Mouse (Mus musculus) splenic B cell, adult 2 months (primary cell): ENCODE data around the gene Zp3r.

Source experiments
- DNase-seq: peaks from one replicate; pipeline ENCODE4 v3.0.0-alpha.2; 2011; ENCODE audit warnings: low read depth, low spot score
- H3K27me3 ChIP-seq: 2 replicates; pipeline ENCODE4 v1.6.1; 2012; ENCODE audit warnings: mild to moderate bottlenecking, low read length, moderate library complexity, mixed read lengths; ENCODE audit not compliant: control insufficient read depth, poor library complexity, insufficient read depth, severe bottlenecking
- H3K36me3 ChIP-seq: 2 replicates; pipeline ENCODE4 v1.6.1; 2012; ENCODE audit warnings: mild to moderate bottlenecking, low read length, moderate library complexity, mixed read lengths; ENCODE audit not compliant: control insufficient read depth, poor library complexity, insufficient read depth, severe bottlenecking

Zp3r gene

GRCm38 (mm10) chr1:130550242-130551167 lies 78.9 kb downstream of the Zp3r start:
- H3K27me3 ChIP-seq: no peaks in the 10 kb centered on the region
- H3K36me3 ChIP-seq: no peaks in the 10 kb centered on the region
- peak; percentile 81 for DNase-seq

GRCm38 (mm10) chr1:130549698-130550097 lies 79.7 kb downstream of the Zp3r start:
- Histone ChIP-seq H3K36me3 (no peaks in the 10 kb centered on the region), H3K27me3 (no peaks in the 10 kb centered on the region)
- peak; percentile 29 for DNase-seq

- peak; percentile 77 for DNase-seq
- no peaks in the 10 kb centered on the region for H3K27me3 ChIP-seq
- H3K36me3 ChIP-seq: no peaks in the 10 kb centered on the region
Observed at GRCm38 (mm10) chr1:130549160-130549559, 80.3 kb downstream of the Zp3r start.

GRCm38 (mm10) chr1:130547674-130548429 lies 81.6 kb downstream of the Zp3r start:
- Histone ChIP-seq H3K36me3 (no peaks in the 10 kb centered on the region), H3K27me3 (no peaks in the 10 kb centered on the region)
- DNase-seq: peak; percentile 92
